Mouse (Mus musculus): Measurements from ENCODE around the gene Ezh2.

GRCm38 (mm10) chr6:47527129-47527528 is 68.0 kb downstream of the Ezh2 start:
- no peak for TF ChIP-seq USF1 (IDR thresholded peaks at IDR 0.05; ENCODE audit: low read depth)
- TF ChIP-seq CTCF (IDR thresholded peaks at IDR 0.05; ENCODE audit: control insufficient read depth, insufficient read depth, insufficient read length) = no peak
- no peak for TF ChIP-seq MAX (IDR thresholded peaks at IDR 0.05)
- no peak for TF ChIP-seq CEBPB (IDR thresholded peaks at IDR 0.05; ENCODE audit: low read depth)
- TF ChIP-seq MYOG (IDR thresholded peaks at IDR 0.05; ENCODE audit: control insufficient read depth, extremely low read depth, insufficient read length) = no peak
- no peak for TF ChIP-seq FOSL1 (IDR thresholded peaks at IDR 0.05; ENCODE audit: insufficient read depth, low read length, poor library complexity, severe bottlenecking)

All from C2C12 (cell line).